Mouse (Mus musculus): ENCODE measurements around the gene Nova2.

Nova2 gene

GRCm38 (mm10) chr7:18924321-18924720, 1.4 kb upstream of the Nova2 start:
- DNase-seq (ENCODE audit: low read depth, low spot score): no peak

GRCm38 (mm10) chr7:18926041-18926790, 528 bp downstream of the Nova2 start:
- peak; percentile 21 for DNase-seq (ENCODE audit: low read depth, low spot score)

- DNase-seq (ENCODE audit: low read depth, low spot score): no peak
Measured at GRCm38 (mm10) chr7:18926911-18927310, 1.2 kb downstream of the Nova2 start.

DNA sequence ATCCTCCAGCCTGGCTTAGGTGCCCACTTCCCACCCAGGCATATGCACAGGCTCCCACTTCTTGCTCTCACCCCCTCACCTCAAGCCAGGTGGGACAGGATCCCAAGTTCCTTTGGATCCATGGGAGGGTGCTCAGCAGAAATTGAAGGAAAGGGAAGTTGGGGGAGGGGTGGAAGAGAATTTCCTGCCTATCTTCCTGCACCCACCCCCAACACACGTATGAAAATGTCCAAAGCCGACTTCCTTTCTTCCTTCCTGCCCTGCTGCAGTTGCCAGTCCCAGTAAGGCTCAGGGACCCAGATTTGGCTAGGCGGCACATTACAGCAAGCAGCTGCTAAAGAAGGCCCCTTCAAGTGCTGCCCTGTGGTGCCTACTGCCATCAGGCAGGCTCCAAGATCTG, 2.1 kb downstream of the Nova2 start:
- DNase-seq (ENCODE audit: low read depth, low spot score): no peak

DNA sequence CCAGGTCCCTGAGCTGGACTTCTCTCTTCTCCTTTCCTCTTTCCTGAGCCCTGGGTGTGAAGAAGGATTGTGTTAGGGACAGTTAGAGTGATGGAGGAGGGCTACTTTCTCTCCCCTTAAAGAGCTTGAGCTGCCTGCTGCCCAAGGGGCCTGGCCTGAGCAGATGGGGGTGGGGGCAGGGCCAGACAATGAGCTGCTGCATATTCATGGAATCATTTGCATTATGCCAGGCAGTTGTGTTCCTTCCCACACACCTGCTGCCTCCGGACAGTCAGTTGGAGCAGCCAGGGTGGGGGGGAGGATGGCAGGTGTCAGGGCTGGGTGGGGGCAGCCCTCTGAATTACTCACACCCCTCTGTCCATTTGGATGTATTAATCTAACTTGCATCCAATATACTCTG, 16.7 kb downstream of the Nova2 start:
- no peak for DNase-seq (ENCODE audit: low read depth, low spot score)

- no peak for DNase-seq (ENCODE audit: low read depth, low spot score)
Measured at GRCm38 (mm10) chr7:18942815-18943214, 17.1 kb downstream of the Nova2 start.

GRCm38 (mm10) chr7:18948151-18948550, 22.5 kb downstream of the Nova2 start:
- DNase-seq (ENCODE audit: low read depth, low spot score): no peak

DNA sequence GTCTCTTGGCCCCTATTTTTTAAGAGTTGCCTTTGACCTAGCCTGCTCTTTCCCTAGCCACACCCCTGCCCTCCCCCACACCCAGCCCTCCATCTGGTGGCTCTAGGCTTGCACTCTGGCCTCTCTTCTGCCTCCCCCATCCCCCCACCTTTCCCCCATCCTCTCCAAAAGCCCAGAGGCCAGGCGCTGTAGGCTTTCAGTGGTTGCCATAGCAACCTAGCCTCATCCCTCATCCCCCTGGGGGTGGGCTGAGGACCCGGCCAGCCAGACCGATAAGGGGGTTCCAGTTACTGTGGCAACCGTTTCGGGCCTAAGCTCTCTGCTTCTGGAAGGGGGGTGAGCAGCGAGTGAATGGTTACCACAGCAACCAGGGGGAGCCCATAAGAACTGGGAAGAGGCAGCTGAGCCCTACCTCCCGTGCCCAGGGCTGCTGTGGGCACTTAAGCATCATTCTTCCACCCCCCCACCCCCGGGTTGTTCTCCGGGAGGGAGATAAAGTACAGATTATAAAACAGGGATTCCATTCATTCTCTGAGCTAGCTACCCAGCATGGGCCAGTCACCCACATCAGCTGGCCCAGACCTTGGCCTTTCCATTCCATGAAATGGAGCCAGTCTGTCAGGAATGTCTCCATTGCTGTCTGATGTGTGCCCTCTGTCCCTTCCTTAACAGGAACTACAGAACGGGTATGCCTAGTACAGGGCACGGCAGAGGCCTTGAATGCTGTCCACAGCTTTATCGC, 24.3 kb downstream of the Nova2 start:
- DNase-seq (ENCODE audit: low read depth, low spot score): no peak

DNA sequence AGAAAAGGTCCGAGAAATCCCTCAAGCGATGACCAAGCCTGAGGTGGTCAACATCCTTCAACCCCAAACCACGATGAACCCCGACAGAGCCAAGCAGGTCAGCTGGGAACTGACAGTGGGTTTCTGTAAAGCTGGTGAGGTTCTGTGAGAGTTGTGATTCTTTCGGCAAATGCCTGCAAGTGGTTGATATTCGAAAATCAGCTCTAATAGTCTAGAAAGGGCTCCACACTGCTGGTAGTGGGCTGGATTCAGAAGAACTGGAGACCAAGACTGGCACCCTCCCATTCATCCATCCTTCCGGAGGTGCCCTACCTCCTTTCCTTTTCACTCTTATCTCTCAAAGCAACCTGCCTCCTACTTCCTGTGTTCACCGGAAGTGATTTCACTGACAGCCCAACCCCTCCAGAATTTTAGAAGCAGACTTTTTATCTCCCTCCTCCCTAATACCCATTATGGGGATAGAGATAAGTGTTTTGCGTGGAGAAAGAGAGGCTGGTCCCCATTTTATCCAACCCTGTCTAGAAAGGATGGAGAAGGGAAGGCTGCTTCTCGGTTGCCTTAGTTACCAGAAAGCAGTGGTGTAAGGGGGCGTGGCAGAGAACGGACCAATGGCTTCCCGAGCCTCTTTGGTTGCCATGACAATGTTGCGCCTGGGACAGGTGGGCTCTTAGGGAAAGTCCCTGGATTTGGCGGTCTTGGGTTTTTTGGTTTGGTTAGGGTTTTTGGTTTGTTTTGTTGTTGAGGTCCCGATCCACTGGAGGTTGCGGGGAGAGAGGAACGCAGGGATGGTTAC, 25.0 kb downstream of the Nova2 start:
- no peak for DNase-seq (ENCODE audit: low read depth, low spot score)

GRCm38 (mm10) chr7:18951397-18951796, 25.7 kb downstream of the Nova2 start:
- peak; percentile 22 for DNase-seq (ENCODE audit: low read depth, low spot score)

GRCm38 (mm10) chr7:18957569-18958383, 32.1 kb downstream of the Nova2 start:
- DNase-seq (ENCODE audit: low read depth, low spot score): peak; percentile 39

DNA sequence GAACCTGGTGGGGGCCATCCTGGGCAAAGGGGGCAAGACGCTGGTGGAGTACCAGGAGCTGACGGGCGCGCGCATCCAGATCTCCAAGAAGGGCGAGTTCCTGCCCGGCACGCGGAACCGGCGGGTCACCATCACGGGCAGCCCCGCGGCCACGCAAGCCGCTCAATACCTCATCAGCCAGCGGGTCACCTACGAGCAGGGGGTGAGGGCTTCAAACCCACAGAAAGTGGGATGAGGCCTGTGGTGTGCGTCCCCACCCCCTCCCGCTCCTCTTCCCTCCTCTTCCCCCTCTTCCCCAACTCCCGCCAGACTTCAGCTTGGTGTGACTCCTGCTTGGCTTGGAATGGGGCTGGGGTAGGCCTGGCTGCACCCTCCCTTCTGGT, 32.7 kb downstream of the Nova2 start:
- DNase-seq (ENCODE audit: low read depth, low spot score): no peak

GRCm38 (mm10) chr7:18959446-18959845, 33.8 kb downstream of the Nova2 start:
- DNase-seq (ENCODE audit: low read depth, low spot score): no peak

DNA sequence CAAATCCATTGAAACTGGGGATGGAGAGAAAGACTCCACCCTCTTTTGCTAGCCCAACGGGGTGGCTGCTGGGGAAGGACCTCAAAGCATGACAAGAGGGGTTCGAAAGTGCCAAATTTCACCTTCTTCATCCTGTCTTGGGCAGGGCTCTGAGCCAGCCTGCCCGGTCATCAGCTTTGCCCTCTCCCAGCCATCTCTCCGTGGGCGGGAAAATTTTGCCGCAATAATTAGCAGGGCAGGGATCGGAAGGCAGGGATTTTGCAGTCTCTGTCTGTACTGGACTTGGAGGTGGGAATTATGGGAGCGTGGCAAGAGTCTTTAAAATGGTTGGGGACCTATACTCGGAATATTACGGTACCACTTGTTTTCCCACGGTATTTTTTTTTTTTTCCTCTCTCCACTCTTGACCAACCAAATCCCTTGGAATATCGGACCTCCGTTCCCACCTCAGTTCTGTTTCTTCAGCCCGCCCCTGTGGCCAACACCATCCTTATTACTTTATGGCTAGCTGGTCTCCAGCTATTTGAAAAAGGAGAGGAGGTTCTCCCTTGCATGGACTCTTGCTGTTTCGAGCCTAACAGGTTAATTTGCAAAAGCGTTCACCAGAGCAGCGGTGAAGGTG, 36.6 kb downstream of the Nova2 start:
- no peak for DNase-seq (ENCODE audit: low read depth, low spot score)

DNA sequence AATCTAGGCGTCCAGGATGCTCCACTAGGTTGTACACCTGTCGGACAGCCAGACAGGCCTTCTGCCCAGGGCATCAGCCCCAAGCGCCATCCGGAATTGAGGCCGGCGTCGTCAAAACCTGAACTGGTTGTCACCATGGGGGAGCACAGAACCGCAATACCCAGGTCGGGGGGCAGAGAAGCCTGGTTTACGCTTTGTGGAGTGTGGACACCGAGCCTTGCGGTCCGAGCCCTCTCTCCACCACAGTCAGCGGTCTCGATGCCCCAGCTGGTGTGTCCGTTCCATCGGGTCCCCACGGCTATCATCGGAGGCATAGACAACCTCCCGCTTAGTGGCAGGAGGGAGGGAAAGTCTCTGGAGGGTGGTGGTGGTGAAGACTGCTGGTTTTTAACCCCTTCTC, 37.1 kb downstream of the Nova2 start:
- DNase-seq (ENCODE audit: low read depth, low spot score): no peak

- no peak for DNase-seq (ENCODE audit: low read depth, low spot score)
Measured at GRCm38 (mm10) chr7:18963294-18963843, 37.7 kb downstream of the Nova2 start.

DNA sequence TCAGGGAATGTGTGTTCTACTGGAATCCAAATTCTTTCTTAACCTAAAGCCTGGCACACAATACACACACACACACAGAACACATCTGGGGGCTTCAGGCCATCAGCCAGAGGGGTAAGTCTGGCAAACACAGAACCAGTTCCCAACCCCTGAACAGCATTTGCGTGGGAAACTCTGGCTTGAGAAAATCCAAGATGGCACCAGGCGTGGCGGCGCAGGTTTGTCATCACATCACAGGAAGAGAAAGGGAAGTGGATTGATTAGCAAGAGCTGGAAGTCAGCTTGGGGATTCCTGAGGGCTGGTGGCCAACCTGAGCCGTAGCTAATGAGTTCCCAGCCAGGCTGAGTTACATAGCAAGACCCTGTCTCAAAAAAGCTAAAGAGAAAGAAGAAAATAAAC, 39.6 kb downstream of the Nova2 start:
- no peak for DNase-seq (ENCODE audit: low read depth, low spot score)

- DNase-seq (ENCODE audit: low read depth, low spot score): no peak
Measured at GRCm38 (mm10) chr7:18967603-18968002, 41.9 kb downstream of the Nova2 start.

DNA sequence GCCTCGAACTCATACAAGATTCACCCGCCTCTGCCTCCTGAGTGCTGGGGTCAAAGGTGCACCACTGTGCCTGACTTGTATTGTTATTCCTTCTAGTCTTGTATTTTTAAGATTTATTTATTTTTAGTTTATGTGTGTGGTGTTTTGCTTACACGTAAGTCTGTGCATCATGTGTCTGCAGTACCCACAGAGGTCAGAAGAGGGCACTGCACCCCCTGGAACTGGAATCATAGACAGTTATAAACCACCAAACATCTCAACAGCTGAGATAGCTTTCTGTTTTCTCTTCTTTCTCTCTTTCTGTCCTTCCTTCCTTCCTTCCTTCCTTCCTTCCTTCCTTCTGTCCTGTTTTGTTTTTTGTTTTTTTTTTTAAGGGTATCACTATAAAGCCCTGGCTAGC, 45.3 kb downstream of the Nova2 start:
- no peak for DNase-seq (ENCODE audit: low read depth, low spot score)

DNA sequence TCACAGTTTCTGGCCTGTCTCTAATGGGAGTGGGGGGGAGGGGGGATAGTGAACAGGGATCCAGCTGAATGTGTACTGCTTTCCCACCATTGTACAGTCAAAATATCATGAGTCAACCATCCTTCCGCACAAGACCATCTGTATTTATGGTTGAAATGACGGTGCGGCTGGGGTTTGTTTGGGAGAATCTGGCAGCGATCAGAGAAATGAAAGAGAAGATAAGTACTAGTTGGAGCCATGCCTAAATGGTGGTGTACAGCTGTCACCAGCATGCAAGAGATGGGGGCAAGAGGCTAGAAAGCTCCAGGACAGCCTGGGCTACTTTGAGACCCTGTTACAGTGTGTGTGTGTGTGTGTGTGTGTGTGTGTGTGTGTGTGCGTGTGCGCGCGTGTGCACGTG, 52.7 kb downstream of the Nova2 start:
- no peak for DNase-seq (ENCODE audit: low read depth, low spot score)

DNA sequence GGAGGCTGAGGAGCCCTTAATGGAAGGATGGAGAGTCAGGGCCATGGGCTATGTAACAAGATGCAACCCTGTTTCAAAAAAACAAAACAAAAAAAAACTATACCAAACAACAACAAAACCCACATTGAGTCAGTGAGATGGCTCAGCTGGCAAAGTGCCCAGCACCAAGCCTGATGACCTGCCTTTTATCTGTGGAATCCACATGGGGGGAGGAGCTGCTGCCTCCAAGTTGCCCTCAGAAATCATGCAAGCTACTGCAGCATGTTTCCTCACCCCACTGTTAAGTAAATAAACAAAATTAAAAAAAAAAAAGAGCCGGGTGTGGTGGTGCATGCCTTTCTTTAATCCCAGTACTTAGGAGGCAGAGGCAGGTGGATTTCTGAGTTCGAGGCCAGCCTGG, 60.8 kb downstream of the Nova2 start:
- DNase-seq (ENCODE audit: low read depth, low spot score): no peak

All from CD4-positive helper T cell, adult 2 months (primary cell).